Mouse (Mus musculus): ENCODE measurements around the gene Soat2. TPM values are rescaled to one million over a fixed set of nuclear protein-coding genes. Genes with fewer than 3 reads are reported as not detected.

Soat2 gene
- 1.5 and 2.5 TPM in 2 replicates for polyA plus RNA-seq (2012; rRNA removed)

DNA sequence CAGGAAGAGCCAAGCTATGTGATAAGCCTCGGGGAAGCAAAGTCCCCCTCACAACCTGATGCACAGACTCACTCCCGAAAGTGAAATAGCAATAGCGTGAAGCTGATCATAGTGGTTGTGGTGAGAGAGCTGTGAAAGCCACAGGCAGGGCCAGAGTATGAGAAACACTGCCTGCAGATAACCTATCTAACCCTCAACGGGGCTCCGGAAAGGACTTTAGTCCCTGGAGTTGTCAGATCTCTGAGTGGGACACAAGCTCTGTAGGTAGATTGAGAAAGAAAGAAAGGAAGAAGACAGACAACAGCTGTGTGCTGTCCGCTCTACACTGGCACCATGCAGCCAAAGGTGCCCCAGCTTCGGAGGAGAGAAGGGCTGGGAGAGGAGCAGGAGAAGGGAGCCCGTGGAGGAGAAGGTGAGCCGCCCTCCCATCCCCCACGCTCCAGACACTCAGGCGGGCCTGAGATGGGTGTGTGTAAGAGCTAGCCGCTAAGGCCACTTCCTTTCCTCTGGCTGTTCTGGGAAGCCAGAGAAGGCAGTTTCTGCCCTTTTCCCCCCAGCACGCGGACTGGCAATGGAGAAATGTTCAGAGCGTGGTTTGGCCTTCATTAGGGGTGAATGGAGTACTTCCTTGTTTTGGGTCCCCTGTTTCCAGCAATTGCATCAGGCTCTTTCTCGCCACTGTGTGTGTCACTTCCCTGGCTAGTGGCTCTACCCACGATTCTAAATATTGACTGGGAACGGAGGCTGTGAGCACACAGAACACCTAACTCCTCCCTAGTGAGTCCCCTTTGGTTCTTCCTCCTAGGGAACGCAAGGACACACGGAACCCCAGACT lies at the start of gene Soat2:
Gene Soat2 (plus strand): TSS at position 226 of the 835 bp plus-strand sequence.

DNA sequence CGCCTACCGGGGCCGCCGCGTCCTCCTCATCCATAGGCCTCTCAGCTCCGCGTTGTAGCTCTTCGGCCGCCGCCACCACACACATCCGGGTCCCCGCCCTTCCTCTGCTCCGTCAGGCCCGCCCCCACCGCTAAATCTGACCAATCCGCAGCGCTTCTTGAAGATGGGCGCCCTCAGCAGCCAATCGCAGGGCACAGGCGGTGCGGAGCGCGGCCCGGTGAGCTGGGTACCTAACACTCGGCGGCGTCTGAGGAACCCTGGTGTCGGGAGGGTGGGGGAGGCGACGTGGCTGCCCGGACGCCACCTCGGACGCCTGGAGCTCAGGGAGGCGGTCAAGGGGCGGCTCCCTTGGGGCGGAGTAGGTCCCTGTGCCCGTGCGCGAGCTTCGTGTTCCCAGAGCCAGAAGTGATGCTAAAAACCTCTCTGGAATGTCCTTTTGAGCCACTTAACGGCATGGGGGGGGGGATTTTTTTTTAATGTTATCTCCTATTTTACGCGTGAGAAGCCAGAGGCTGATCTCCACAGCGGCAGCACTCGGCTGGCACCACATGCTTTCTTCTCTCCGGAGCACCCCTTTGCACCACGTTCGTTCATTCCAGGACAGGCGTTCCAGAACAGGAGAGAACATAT lies 14.1 kb upstream of the Soat2 start, which contains the start of gene Spryd3:
Gene Spryd3 (minus strand): TSS at position 106 of the 630 bp plus-strand sequence.

DNA sequence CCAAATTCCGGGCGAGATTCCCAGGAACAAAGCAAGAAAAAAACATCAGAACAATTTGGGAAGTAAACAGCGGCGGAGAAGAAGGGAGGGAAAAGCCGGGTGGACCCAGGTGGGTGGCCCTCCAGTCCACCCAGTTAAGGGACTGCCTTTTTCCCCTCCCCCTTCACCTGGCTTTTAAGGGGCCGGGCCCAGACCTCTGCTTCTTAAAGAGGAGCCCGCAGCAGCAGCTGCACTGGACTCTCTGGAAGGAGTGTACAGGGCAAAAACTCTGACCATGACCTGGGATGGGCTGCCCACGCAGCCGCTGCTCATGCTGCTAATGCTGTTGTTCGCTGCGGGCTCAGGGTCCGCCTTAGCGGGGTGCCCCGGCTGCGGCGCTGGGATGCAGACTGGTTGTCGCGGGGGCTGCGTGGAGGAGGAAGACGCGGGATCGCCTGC lies 6.0 kb upstream of the Soat2 start, which contains the start of gene Igfbp6:
Gene Igfbp6 (plus strand): TSS at position 89 of the 438 bp plus-strand sequence.

GRCm38 (mm10) chr15:102202971-102203834 lies 52.9 kb downstream of the Soat2 start, which contains the start of gene Zfp740:
Gene Zfp740 (plus strand): TSS chr15:102203249.

DNA sequence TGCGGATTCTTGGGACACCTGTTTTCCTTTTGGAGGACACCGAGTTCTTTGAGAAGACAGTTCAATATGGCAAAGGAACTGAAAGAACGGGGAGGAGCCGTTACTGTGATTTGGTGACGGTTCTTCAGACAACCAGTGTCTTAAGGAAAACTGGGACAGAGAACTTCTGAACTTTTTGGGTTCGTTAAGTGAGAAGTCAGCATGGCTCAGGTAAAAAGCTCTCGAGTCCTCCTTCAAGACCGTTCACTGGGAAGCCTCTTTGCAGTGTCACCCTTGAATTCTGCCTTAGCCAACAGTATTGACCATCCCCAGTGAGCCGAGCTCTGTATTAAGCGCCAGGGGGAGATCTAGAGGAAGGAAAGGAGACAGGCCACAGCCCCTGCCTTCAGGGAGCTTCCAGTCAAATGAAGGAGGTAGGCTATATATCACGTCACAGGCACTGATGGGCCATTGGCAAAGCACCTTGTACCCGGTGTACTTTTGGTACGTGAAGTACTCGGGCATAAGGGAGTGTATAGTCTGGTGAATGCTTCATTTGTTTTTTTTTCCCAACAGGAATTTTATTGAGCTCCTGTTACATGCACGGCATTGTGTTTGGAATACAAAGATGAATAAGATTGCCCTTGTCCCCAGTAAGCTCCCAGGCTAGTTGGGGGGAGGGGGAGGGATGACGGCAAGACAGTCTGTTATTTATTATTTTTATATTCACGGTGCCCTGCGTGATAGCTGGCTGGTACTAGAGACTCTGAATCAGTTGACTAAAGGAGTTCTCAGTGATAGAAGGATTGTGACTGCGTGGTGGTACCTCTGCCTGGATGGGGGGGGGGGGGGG lies 54.6 kb downstream of the Soat2 start, which contains the start of gene Csad:
Gene Csad (minus strand): TSS at position 51 of the 832 bp plus-strand sequence.

Other genes starting within 250 kb of the Soat2 start
- gene Krt4, start 225.8 kb upstream of the Soat2 start, polyA plus RNA-seq (2012; rRNA removed): not detected in 2 replicates
- gene Krt79, start 210.2 kb upstream of the Soat2 start, polyA plus RNA-seq (2012; rRNA removed): 0.15 and 0.23 TPM in 2 replicates
- 0.15 and 0.17 TPM in 2 replicates for gene Krt78, start 196.2 kb upstream of the Soat2 start, polyA plus RNA-seq (2012; rRNA removed)
- gene Krt8, start 146.0 kb upstream of the Soat2 start, polyA plus RNA-seq (2012; rRNA removed): 3,836 and 3,988 TPM in 2 replicates
- 353 and 412 TPM in 2 replicates for gene Krt18, start 122.3 kb upstream of the Soat2 start, polyA plus RNA-seq (2012; rRNA removed)
- 58.9 and 64.5 TPM in 2 replicates for gene Eif4b, start 76.8 kb upstream of the Soat2 start, polyA plus RNA-seq (2012; rRNA removed)
- 53.3 and 67.4 TPM in 2 replicates for gene Tns2, start 50.1 kb upstream of the Soat2 start, polyA plus RNA-seq (2012; rRNA removed)
- gene Spryd3, start 14.3 kb upstream of the Soat2 start, polyA plus RNA-seq (2012; rRNA removed): 37.8 and 46.8 TPM in 2 replicates
- 69.3 and 84.3 TPM in 2 replicates for gene Igfbp6, start 6.2 kb upstream of the Soat2 start, polyA plus RNA-seq (2012; rRNA removed)
- 19.4 and 21.4 TPM in 2 replicates for gene Zfp740, start 52.7 kb downstream of the Soat2 start, polyA plus RNA-seq (2012; rRNA removed)
- gene Csad, start 54.2 kb downstream of the Soat2 start, polyA plus RNA-seq (2012; rRNA removed): 63.9 and 65.7 TPM in 2 replicates
- 8.9 and 9.7 TPM in 2 replicates for gene Itgb7, start 81.4 kb downstream of the Soat2 start, polyA plus RNA-seq (2012; rRNA removed)
- 25.4 and 36.2 TPM in 2 replicates for gene Rarg, start 107.0 kb downstream of the Soat2 start, polyA plus RNA-seq (2012; rRNA removed)
- gene Gm9918, start 120.0 kb downstream of the Soat2 start, polyA plus RNA-seq (2012; rRNA removed): 0.08 and 0.09 TPM in 2 replicates
- 79.3 and 113 TPM in 2 replicates for gene Mfsd5, start 128.9 kb downstream of the Soat2 start, polyA plus RNA-seq (2012; rRNA removed)
- gene Espl1, start 145.7 kb downstream of the Soat2 start, polyA plus RNA-seq (2012; rRNA removed): 6.9 and 7.9 TPM in 2 replicates
- 37.2 and 55.3 TPM in 2 replicates for gene Pfdn5, start 175.6 kb downstream of the Soat2 start, polyA plus RNA-seq (2012; rRNA removed)
- 48.5 and 54.2 TPM in 2 replicates for gene Myg1, start 181.2 kb downstream of the Soat2 start, polyA plus RNA-seq (2012; rRNA removed)
- 33.2 and 35.7 TPM in 2 replicates for gene Aaas, start 200.2 kb downstream of the Soat2 start, polyA plus RNA-seq (2012; rRNA removed)
- gene Sp7, start 216.7 kb downstream of the Soat2 start, polyA plus RNA-seq (2012; rRNA removed): 0.15 and 0.23 TPM in 2 replicates